Mouse (Mus musculus): ENCODE data around the gene Themis. TPM values are rescaled to one million over a fixed set of nuclear protein-coding genes. Genes with fewer than 3 reads are reported as not detected.

Themis gene
- polyA plus RNA-seq, 1 experiment from 2014 or later: not detected

- H3K27me3 ChIP-seq (replicated peaks; ENCODE audit: control insufficient read depth, insufficient read depth, low read length): no peaks in the 10 kb centered on the region
- no peaks in the 10 kb centered on the region for H3K36me3 ChIP-seq (ENCODE audit: control insufficient read depth, insufficient read depth)
- no peak for ATAC-seq
- H3K9me3 ChIP-seq (ENCODE audit: control insufficient read depth, low read length): no peaks in the 10 kb centered on the region
- H3K9ac ChIP-seq (replicated peaks; ENCODE audit: low read depth, low read length): no peak overlapping the region
- H3K4me1 ChIP-seq (replicated peaks; ENCODE audit: control insufficient read depth, insufficient read depth, low read length): no peaks in the 10 kb centered on the region
- H3K4me3 ChIP-seq (replicated peaks; ENCODE audit: low read length): no peak overlapping the region
- H3K4me2 ChIP-seq (ENCODE audit: low read length): no peak overlapping the region
- H3K27ac ChIP-seq (ENCODE audit: low read length): no peak overlapping the region
- WGBS: 88% methylated on average over 3 of the region's 3 CpGs
These were observed 5.8 kb downstream of the Themis start for GRCm38 (mm10) chr10:28673931-28674330.

DNA sequence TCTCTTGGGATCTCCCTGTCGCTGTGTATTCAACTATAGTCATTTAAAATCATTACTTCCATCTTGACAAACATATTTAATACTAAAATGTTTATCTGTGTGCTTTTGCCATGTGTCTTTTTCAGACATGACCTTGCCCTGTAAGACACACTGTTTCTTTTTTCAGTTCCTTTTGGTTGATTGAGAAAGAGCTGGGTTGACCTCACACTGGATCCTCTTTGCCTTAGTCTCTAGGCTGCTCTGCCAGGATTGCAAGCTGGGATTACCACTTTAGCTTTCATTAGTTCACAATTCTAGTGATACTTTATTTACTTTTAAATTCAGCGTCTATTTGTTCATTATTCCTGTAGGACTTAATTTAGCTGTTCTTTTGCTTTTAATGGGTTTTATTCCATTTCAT, 7.2 kb downstream of the Themis start:
- Histone ChIP-seq H3K4me1 (replicated peaks; ENCODE audit: control insufficient read depth, insufficient read depth, low read length) (no peaks in the 10 kb centered on the region), H3K4me3 (replicated peaks; ENCODE audit: low read length) (no peak overlapping the region), H3K27ac (ENCODE audit: low read length) (no peak overlapping the region), H3K9ac (replicated peaks; ENCODE audit: low read depth, low read length) (no peak overlapping the region), H3K9me3 (ENCODE audit: control insufficient read depth, low read length) (no peaks in the 10 kb centered on the region), H3K27me3 (replicated peaks; ENCODE audit: control insufficient read depth, insufficient read depth, low read length) (no peaks in the 10 kb centered on the region), H3K36me3 (ENCODE audit: control insufficient read depth, insufficient read depth) (no peaks in the 10 kb centered on the region), H3K4me2 (ENCODE audit: low read length) (no peak overlapping the region)
- ATAC-seq: no peak
- WGBS: 87% methylated on average over 2 of the region's 2 CpGs

GRCm38 (mm10) chr10:28694981-28695380, 26.8 kb downstream of the Themis start:
- no peak for ATAC-seq
- Histone ChIP-seq H3K4me3 (replicated peaks; ENCODE audit: low read length) (no peak overlapping the region), H3K27ac (ENCODE audit: low read length) (no peak overlapping the region), H3K27me3 (replicated peaks; ENCODE audit: control insufficient read depth, insufficient read depth, low read length) (no peaks in the 10 kb centered on the region), H3K9me3 (ENCODE audit: control insufficient read depth, low read length) (no peaks in the 10 kb centered on the region), H3K4me2 (ENCODE audit: low read length) (no peak overlapping the region), H3K9ac (replicated peaks; ENCODE audit: low read depth, low read length) (no peak overlapping the region), H3K4me1 (replicated peaks; ENCODE audit: control insufficient read depth, insufficient read depth, low read length) (no peaks in the 10 kb centered on the region), H3K36me3 (ENCODE audit: control insufficient read depth, insufficient read depth) (no peaks in the 10 kb centered on the region)
- 92% methylated on average over 6 of the region's 6 CpGs for WGBS

GRCm38 (mm10) chr10:28696032-28696431, 27.9 kb downstream of the Themis start:
- Histone ChIP-seq H3K27me3 (replicated peaks; ENCODE audit: control insufficient read depth, insufficient read depth, low read length) (no peaks in the 10 kb centered on the region), H3K4me1 (replicated peaks; ENCODE audit: control insufficient read depth, insufficient read depth, low read length) (no peaks in the 10 kb centered on the region), H3K4me3 (replicated peaks; ENCODE audit: low read length) (no peak overlapping the region), H3K4me2 (ENCODE audit: low read length) (no peak overlapping the region), H3K9ac (replicated peaks; ENCODE audit: low read depth, low read length) (no peak overlapping the region), H3K9me3 (ENCODE audit: control insufficient read depth, low read length) (no peaks in the 10 kb centered on the region), H3K27ac (ENCODE audit: low read length) (no peak overlapping the region), H3K36me3 (ENCODE audit: control insufficient read depth, insufficient read depth) (no peaks in the 10 kb centered on the region)
- ATAC-seq: no peak
- 87% methylated on average over 1 of the region's 1 CpGs for WGBS

- H3K4me3 ChIP-seq (replicated peaks; ENCODE audit: low read length): no peak overlapping the region
These were observed 30.0 kb downstream of the Themis start for GRCm38 (mm10) chr10:28698175-28698574.

GRCm38 (mm10) chr10:28721828-28722227, 53.7 kb downstream of the Themis start:
- no peak overlapping the region for H3K27ac ChIP-seq (ENCODE audit: low read length)
- WGBS: 68% methylated on average over 3 of the region's 3 CpGs

More at GRCm38 (mm10) chr10:28698175-28698574, 30.0 kb downstream of the Themis start:
- ATAC-seq: no peak
- Histone ChIP-seq H3K36me3 (ENCODE audit: control insufficient read depth, insufficient read depth) (no peaks in the 10 kb centered on the region), H3K27me3 (replicated peaks; ENCODE audit: control insufficient read depth, insufficient read depth, low read length) (no peaks in the 10 kb centered on the region), H3K4me2 (ENCODE audit: low read length) (no peak overlapping the region), H3K4me1 (replicated peaks; ENCODE audit: control insufficient read depth, insufficient read depth, low read length) (no peaks in the 10 kb centered on the region), H3K9ac (replicated peaks; ENCODE audit: low read depth, low read length) (no peak overlapping the region), H3K27ac (ENCODE audit: low read length) (no peak overlapping the region), H3K9me3 (ENCODE audit: control insufficient read depth, low read length) (peaks cover 2% of the 10 kb centered on the region; the same call in 1 of the 2 replicates)

GRCm38 (mm10) chr10:28723266-28723665, 55.1 kb downstream of the Themis start:
- WGBS: 86% methylated on average over 7 of the region's 7 CpGs
- no peak overlapping the region for H3K9ac ChIP-seq (replicated peaks; ENCODE audit: low read depth, low read length)

More at GRCm38 (mm10) chr10:28721828-28722227, 53.7 kb downstream of the Themis start:
- Histone ChIP-seq H3K9ac (replicated peaks; ENCODE audit: low read depth, low read length) (no peak overlapping the region), H3K27me3 (replicated peaks; ENCODE audit: control insufficient read depth, insufficient read depth, low read length) (no peaks in the 10 kb centered on the region), H3K9me3 (ENCODE audit: control insufficient read depth, low read length) (no peaks in the 10 kb centered on the region), H3K4me2 (ENCODE audit: low read length) (no peak overlapping the region), H3K4me3 (replicated peaks; ENCODE audit: low read length) (no peak overlapping the region), H3K36me3 (ENCODE audit: control insufficient read depth, insufficient read depth) (no peaks in the 10 kb centered on the region), H3K4me1 (replicated peaks; ENCODE audit: control insufficient read depth, insufficient read depth, low read length) (no peaks in the 10 kb centered on the region)
- no peak for ATAC-seq

GRCm38 (mm10) chr10:28730122-28730521, 62.0 kb downstream of the Themis start:
- no peak overlapping the region for H3K27ac ChIP-seq (ENCODE audit: low read length)
- WGBS: 5% methylated on average over 2 of the region's 2 CpGs
- H3K4me3 ChIP-seq (replicated peaks; ENCODE audit: low read length): no peak overlapping the region
- H3K4me2 ChIP-seq (ENCODE audit: low read length): no peak overlapping the region
- H3K9ac ChIP-seq (replicated peaks; ENCODE audit: low read depth, low read length): no peak overlapping the region
- peak; percentile 66; the same call in 1 of the 2 replicates for ATAC-seq
- no peaks in the 10 kb centered on the region for H3K9me3 ChIP-seq (ENCODE audit: control insufficient read depth, low read length)
- no peaks in the 10 kb centered on the region for H3K36me3 ChIP-seq (ENCODE audit: control insufficient read depth, insufficient read depth)
- no peaks in the 10 kb centered on the region for H3K27me3 ChIP-seq (replicated peaks; ENCODE audit: control insufficient read depth, insufficient read depth, low read length)
- H3K4me1 ChIP-seq (replicated peaks; ENCODE audit: control insufficient read depth, insufficient read depth, low read length): no peaks in the 10 kb centered on the region

More at GRCm38 (mm10) chr10:28723266-28723665, 55.1 kb downstream of the Themis start:
- H3K9me3 ChIP-seq (ENCODE audit: control insufficient read depth, low read length): no peaks in the 10 kb centered on the region
- H3K4me3 ChIP-seq (replicated peaks; ENCODE audit: low read length): no peak overlapping the region
- no peaks in the 10 kb centered on the region for H3K27me3 ChIP-seq (replicated peaks; ENCODE audit: control insufficient read depth, insufficient read depth, low read length)
- no peaks in the 10 kb centered on the region for H3K4me1 ChIP-seq (replicated peaks; ENCODE audit: control insufficient read depth, insufficient read depth, low read length)
- no peaks in the 10 kb centered on the region for H3K36me3 ChIP-seq (ENCODE audit: control insufficient read depth, insufficient read depth)
- ATAC-seq: no peak
- H3K4me2 ChIP-seq (ENCODE audit: low read length): no peak overlapping the region
- no peak overlapping the region for H3K27ac ChIP-seq (ENCODE audit: low read length)

- H3K4me3 ChIP-seq (replicated peaks; ENCODE audit: low read length): no peak overlapping the region
- H3K36me3 ChIP-seq (ENCODE audit: control insufficient read depth, insufficient read depth): no peaks in the 10 kb centered on the region
- no peaks in the 10 kb centered on the region for H3K9me3 ChIP-seq (ENCODE audit: control insufficient read depth, low read length)
- 80% methylated on average over 1 of the region's 1 CpGs for WGBS
- no peaks in the 10 kb centered on the region for H3K27me3 ChIP-seq (replicated peaks; ENCODE audit: control insufficient read depth, insufficient read depth, low read length)
- H3K9ac ChIP-seq (replicated peaks; ENCODE audit: low read depth, low read length): no peak overlapping the region
- no peak overlapping the region for H3K27ac ChIP-seq (ENCODE audit: low read length)
- no peak for ATAC-seq
- no peak overlapping the region for H3K4me2 ChIP-seq (ENCODE audit: low read length)
- no peaks in the 10 kb centered on the region for H3K4me1 ChIP-seq (replicated peaks; ENCODE audit: control insufficient read depth, insufficient read depth, low read length)
These were observed 69.8 kb downstream of the Themis start for GRCm38 (mm10) chr10:28737953-28738352.

GRCm38 (mm10) chr10:28746426-28746825, 78.3 kb downstream of the Themis start:
- no peaks in the 10 kb centered on the region for H3K36me3 ChIP-seq (ENCODE audit: control insufficient read depth, insufficient read depth)
- H3K9me3 ChIP-seq (ENCODE audit: control insufficient read depth, low read length): no peaks in the 10 kb centered on the region
- H3K27ac ChIP-seq (ENCODE audit: low read length): no peak overlapping the region
- no peak overlapping the region for H3K4me2 ChIP-seq (ENCODE audit: low read length)
- H3K9ac ChIP-seq (replicated peaks; ENCODE audit: low read depth, low read length): no peak overlapping the region
- no peak for ATAC-seq
- H3K27me3 ChIP-seq (replicated peaks; ENCODE audit: control insufficient read depth, insufficient read depth, low read length): no peaks in the 10 kb centered on the region
- H3K4me1 ChIP-seq (replicated peaks; ENCODE audit: control insufficient read depth, insufficient read depth, low read length): no peaks in the 10 kb centered on the region
- no peak overlapping the region for H3K4me3 ChIP-seq (replicated peaks; ENCODE audit: low read length)

Measured in forebrain, embryonic 16.5 days (tissue).